Mouse (Mus musculus) testis, adult 2 months (tissue): ENCODE measurements around the gene Arhgef28. TPM values are rescaled to one million over a fixed set of nuclear protein-coding genes. Genes with fewer than 3 reads are reported as not detected.

Experiments used
- H3K27ac ChIP-seq: fragments of 200-500 bp; 2 replicates; pipeline ENCODE4 v1.5.1; 2012; ENCODE audit warnings: low read depth, low read length; ENCODE audit not compliant: control insufficient read depth, insufficient read depth
- H3K27me3 ChIP-seq: fragments of 200-500 bp; 2 replicates; pipeline ENCODE4 v1.6.1; 2012; ENCODE audit warnings: mild to moderate bottlenecking, low read length, moderate library complexity; ENCODE audit not compliant: control insufficient read depth, insufficient read depth
- H3K36me3 ChIP-seq: fragments of 200-500 bp; 2 replicates; pipeline ENCODE4 v1.6.1; 2012; ENCODE audit warnings: mild to moderate bottlenecking, low read length; ENCODE audit not compliant: control insufficient read depth, insufficient read depth
- H3K4me1 ChIP-seq: fragments of 200-500 bp; 2 replicates; pipeline ENCODE4 v1.6.1; 2012; ENCODE audit warnings: low read length; ENCODE audit not compliant: control insufficient read depth, insufficient read depth
- H3K4me3 ChIP-seq: fragments of 200-500 bp; 2 replicates; pipeline ENCODE4 v1.5.1; 2012; ENCODE audit warnings: low read depth, mild to moderate bottlenecking, low read length, moderate library complexity, mixed read lengths; ENCODE audit not compliant: control insufficient read depth
- CTCF ChIP-seq: fragments of 200-500 bp; IDR thresholded peaks from 2 replicates; pipeline ENCODE4 v1.5.1; 2012; ENCODE audit warnings: low read depth, mild to moderate bottlenecking, inconsistent platforms, low read length, moderate library complexity; ENCODE audit not compliant: control insufficient read depth, insufficient read depth, insufficient replicate concordance
- POLR2A ChIP-seq: fragments of 200-500 bp; IDR thresholded peaks from 2 replicates; pipeline ENCODE4 v1.6.1; 2012; ENCODE audit warnings: low read depth, mild to moderate bottlenecking, inconsistent platforms, low read length, moderate library complexity; ENCODE audit not compliant: control insufficient read depth
- polyA plus RNA-seq: library from polyadenylated mRNA; depleted of rRNA; stranded (reverse); fragments of >200 nt; gene quantifications from 2 replicates; pipeline ENCODE4 v1.2.3, GENCODE M21; 2012

Gene Arhgef28
- polyA plus RNA-seq, 1 experiment: 0.67 TPM

DNA sequence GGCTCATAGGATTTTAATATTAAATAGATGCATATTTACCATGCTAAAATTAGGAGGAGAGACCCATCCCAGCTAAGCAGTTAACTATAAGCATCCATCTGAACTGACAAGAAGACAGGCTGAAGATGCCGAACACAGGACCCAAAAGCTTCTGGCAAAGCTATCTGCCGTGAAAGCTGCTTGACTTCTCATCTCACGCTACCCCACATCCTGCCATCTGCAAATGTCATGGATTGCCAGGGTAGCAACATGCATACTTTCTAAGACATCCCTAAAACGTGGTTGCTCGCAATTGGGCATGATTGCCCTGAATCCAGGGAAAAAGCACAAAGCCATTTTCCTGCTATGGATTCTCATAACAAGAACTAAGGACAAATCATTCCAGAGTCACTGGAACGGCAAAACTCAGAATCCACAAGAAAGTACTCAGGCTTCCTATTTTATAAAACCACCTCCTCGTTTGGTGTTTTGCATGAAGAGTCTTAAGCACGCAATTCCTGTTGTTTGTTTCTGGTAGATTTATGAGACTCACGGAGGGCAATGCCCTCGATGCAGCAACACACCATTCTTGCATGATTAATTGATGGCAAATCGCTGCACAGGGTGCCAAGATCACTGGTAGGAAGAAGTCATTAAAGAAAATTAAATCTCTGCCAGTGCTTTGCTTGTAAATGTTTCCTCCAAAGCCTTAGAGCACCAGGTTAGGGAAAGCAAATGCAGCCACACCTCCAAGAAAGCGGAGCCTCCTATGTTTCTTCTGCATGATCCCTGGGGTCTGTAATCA, 287.9 kb downstream of the Arhgef28 start:
- TF ChIP-seq CTCF (no peak), POLR2A (no peak)
- H3K4me1 ChIP-seq: no peaks in the 10 kb centered on the region
- H3K27me3 ChIP-seq: no peaks in the 10 kb centered on the region
- H3K27ac ChIP-seq: no peak overlapping the region
- H3K4me3 ChIP-seq: no peak overlapping the region
- no peaks in the 10 kb centered on the region for H3K36me3 ChIP-seq

GRCm38 (mm10) chr13:97911013-97911412, 295.2 kb downstream of the Arhgef28 start:
- Histone ChIP-seq H3K36me3 (no peaks in the 10 kb centered on the region), H3K4me3 (no peak overlapping the region), H3K4me1 (no peaks in the 10 kb centered on the region), H3K27ac (no peak overlapping the region), H3K27me3 (no peaks in the 10 kb centered on the region)
- TF ChIP-seq POLR2A (no peak), CTCF (no peak)

- Histone ChIP-seq H3K27me3 (no peaks in the 10 kb centered on the region), H3K4me1 (no peaks in the 10 kb centered on the region), H3K27ac (no peak overlapping the region), H3K36me3 (no peaks in the 10 kb centered on the region), H3K4me3 (no peak overlapping the region)
- no peak for TF ChIP-seq CTCF
- TF ChIP-seq POLR2A: no peak
Measured at GRCm38 (mm10) chr13:97902821-97903220, 303.4 kb downstream of the Arhgef28 start.

- Histone ChIP-seq H3K4me3 (no peak overlapping the region), H3K36me3 (no peaks in the 10 kb centered on the region), H3K27ac (no peak overlapping the region), H3K4me1 (no peaks in the 10 kb centered on the region), H3K27me3 (no peaks in the 10 kb centered on the region)
- TF ChIP-seq POLR2A (no peak), CTCF (no peak)
Measured at GRCm38 (mm10) chr13:97900380-97900758, 305.9 kb downstream of the Arhgef28 start.

- Histone ChIP-seq H3K27me3 (no peaks in the 10 kb centered on the region), H3K27ac (no peak overlapping the region), H3K4me1 (no peaks in the 10 kb centered on the region), H3K4me3 (no peak overlapping the region), H3K36me3 (no peaks in the 10 kb centered on the region)
- TF ChIP-seq CTCF: no peak
- TF ChIP-seq POLR2A: no peak
Measured at GRCm38 (mm10) chr13:97899604-97900379, 306.4 kb downstream of the Arhgef28 start.

- Histone ChIP-seq H3K27me3 (no peaks in the 10 kb centered on the region), H3K27ac (no peak overlapping the region)
- TF ChIP-seq CTCF (no peak), POLR2A (no peak)
Measured at GRCm38 (mm10) chr13:97898590-97898989, 307.6 kb downstream of the Arhgef28 start.

GRCm38 (mm10) chr13:97893031-97893825, 313.0 kb downstream of the Arhgef28 start:
- no peaks in the 10 kb centered on the region for H3K36me3 ChIP-seq
- TF ChIP-seq CTCF: no peak
- TF ChIP-seq POLR2A: no peak
- H3K27me3 ChIP-seq: no peaks in the 10 kb centered on the region
- no peaks in the 10 kb centered on the region for H3K4me1 ChIP-seq
- H3K4me3 ChIP-seq: no peak overlapping the region
- no peak overlapping the region for H3K27ac ChIP-seq

More at GRCm38 (mm10) chr13:97898590-97898989, 307.6 kb downstream of the Arhgef28 start:
- Histone ChIP-seq H3K4me1 (no peaks in the 10 kb centered on the region), H3K36me3 (no peaks in the 10 kb centered on the region), H3K4me3 (no peak overlapping the region)
